Comparison of ENCODE assay signal across 9 mouse cellular contexts in the genomic region with DNA sequence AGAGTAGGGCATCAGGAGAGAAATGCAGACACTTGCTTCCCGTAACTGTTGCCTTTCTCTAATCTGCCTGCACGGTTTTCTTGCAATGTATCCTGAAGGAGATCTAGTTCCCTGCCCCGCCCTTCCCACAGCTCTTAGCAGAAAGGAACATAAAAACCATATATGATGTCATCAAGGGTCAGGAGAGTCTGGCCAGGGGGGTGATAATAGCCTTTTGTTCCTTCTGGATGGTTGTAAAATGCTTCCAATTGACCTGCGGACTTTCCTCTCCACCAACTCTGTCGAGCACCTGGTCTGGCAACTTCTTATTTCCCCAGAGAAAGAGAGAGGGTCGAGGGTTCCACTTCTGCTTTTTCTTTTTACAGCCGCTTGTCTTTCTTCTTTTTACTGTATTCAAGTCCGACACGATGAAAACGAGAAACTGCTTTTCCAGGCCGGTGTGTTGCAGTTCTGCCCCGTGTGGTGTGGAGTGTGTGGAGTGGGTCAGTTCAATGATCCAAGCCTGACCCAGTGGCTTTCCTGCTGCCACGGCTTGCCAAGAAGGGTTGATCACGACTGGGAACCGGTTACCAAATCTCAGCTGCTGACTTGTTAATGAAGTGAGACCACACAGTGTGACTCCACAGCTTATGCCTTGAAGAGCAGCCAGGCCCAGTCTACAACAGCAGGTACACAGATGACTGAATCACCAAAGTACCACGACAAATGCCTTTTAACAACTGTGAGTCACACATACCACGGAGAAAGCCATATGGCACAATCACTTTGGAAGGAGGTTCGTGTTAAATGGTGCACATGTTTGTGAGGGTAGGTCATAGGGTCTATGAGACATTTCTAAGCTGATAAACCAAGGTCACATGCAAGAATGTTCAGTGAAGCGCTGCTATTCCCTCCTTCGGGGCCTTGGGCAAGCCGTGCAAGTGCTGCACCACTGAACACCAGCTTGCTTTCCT. TPM values are rescaled to one million over a fixed set of nuclear protein-coding genes. Genes with fewer than 3 reads are reported as not detected.
DNase-seq lines count a peak whose midpoint lies in the region; ATAC-seq and TF ChIP-seq lines count a peak whose summit lies in the region.
"Had no signal": no experiment of that assay in that cellular context is flagged by ENCODE, and none has a peak within 500 bp of the region (broad histone marks: within the 10 kb centered on the region; RNA-seq: fewer than 3 reads in every experiment).

No protein-coding gene starts in this region.

- TF ChIP-seq POLR2A in myocyte (IDR thresholded peaks at IDR 0.05; ENCODE audit: insufficient read length, low read depth) = no peak

- H3K4me1 ChIP-seq in intestine, embryonic 16.5 days (ENCODE audit: control insufficient read depth, insufficient read depth, low read length) = peaks cover 10% of the 10 kb centered on the region; the same call in 1 of the 2 replicates

- WGBS in intestine, embryonic 16.5 days = 44% methylated on average over 21 of the region's 21 CpGs

- H3K4me2 ChIP-seq in intestine, embryonic 16.5 days (ENCODE audit: low read depth, low read length) = peak overlapping the region; percentile 30
- H3K4me2 ChIP-seq in myocyte (ENCODE audit: low read depth) = peak overlapping the region; percentile 78
- H3K4me2 ChIP-seq: lung, embryonic 15.5 days had no signal

- DNase-seq in layer of hippocampus, adult 2 months (ENCODE audit: low spot score in 2 of 2) = peak; percentile 38 to 50
- no peak for DNase-seq in layer of hippocampus, postnatal 10 days (ENCODE audit: low spot score in 2 of 2)
- DNase-seq in R1 (ENCODE audit: low read depth, low spot score) = peak; percentile 28

- H3K79me2 ChIP-seq in myocyte (ENCODE audit: control insufficient read depth, insufficient read depth) = peaks cover 8% of the 10 kb centered on the region

- peak overlapping the region; percentile 26; the same call in 1 of the 2 replicates for H3K9ac ChIP-seq in intestine, embryonic 16.5 days (ENCODE audit: low read depth, low read length)
- H3K9ac ChIP-seq: lung, embryonic 15.5 days had no signal

- no peaks in the 10 kb centered on the region for H3K36me3 ChIP-seq in intestine, embryonic 16.5 days (ENCODE audit: control insufficient read depth, insufficient read depth, low read length)
- H3K36me3 ChIP-seq in myocyte (ENCODE audit: control insufficient read depth, insufficient read depth) = no peaks in the 10 kb centered on the region
- H3K36me3 ChIP-seq: lung, embryonic 15.5 days had no signal

- no peaks in the 10 kb centered on the region for H3K9me3 ChIP-seq in intestine, embryonic 16.5 days (ENCODE audit: control insufficient read depth, low read length)
- H3K9me3 ChIP-seq: lung, embryonic 15.5 days had no signal

- H3K27ac ChIP-seq in layer of hippocampus, adult 2 months = peak overlapping the region; percentile 60; the same call in 1 of the 2 replicates
- H3K27ac ChIP-seq in intestine, embryonic 16.5 days (ENCODE audit: low read length) = peak overlapping the region; percentile 84
- H3K27ac ChIP-seq: lung, embryonic 15.5 days had no signal

- no peak for TF ChIP-seq CTCF in layer of hippocampus, adult 2 months (conservative IDR thresholded peaks at IDR 0.05)

- no peak overlapping the region for H3K4me3 ChIP-seq in layer of hippocampus, adult 2 months
- H3K4me3 ChIP-seq in intestine, embryonic 16.5 days (ENCODE audit: low read length) = peak overlapping the region; percentile 4; the same call in 1 of the 2 replicates
- peak overlapping the region; percentile 1 for H3K4me3 ChIP-seq in myocyte
- H3K4me3 ChIP-seq: lung, embryonic 15.5 days had no signal

- no peak overlapping the region for H3ac ChIP-seq in myocyte (ENCODE audit: control insufficient read depth, insufficient read length)

- H3K27me3 ChIP-seq in intestine, embryonic 16.5 days (replicated peaks; ENCODE audit: control insufficient read depth, insufficient read depth, low read length) = no peaks in the 10 kb centered on the region
- no peaks in the 10 kb centered on the region for H3K27me3 ChIP-seq in myocyte (ENCODE audit: control insufficient read depth, insufficient read depth, insufficient read length)
- H3K27me3 ChIP-seq: lung, embryonic 15.5 days had no signal

- peak; percentile 62 for ATAC-seq in intestine, embryonic 16.5 days
- ATAC-seq in inflammation-experienced regulatory T-cells, adult 6 months = no peak
- no peak for ATAC-seq in erythroid progenitor cell, adult 5-6 weeks (replicated peaks; ENCODE audit: low FRiP score, poor library complexity, severe bottlenecking)

TF ChIP-seq in myocyte, 11 proteins besides CTCF, POLR2A, EP300 and RAD21:
- peak in 1 of 3 experiments; percentile 57 for TF ChIP-seq MYOG (IDR thresholded peaks at IDR 0.05; ENCODE audit: control insufficient read depth in 1 of 3, insufficient read depth in 1 of 3, insufficient read length in 2 of 3, low read depth in 2 of 3)
- TF ChIP-seq USF1 (IDR thresholded peaks at IDR 0.05; ENCODE audit: low read depth) = no peak
- TF ChIP-seq CEBPB (IDR thresholded peaks at IDR 0.05; ENCODE audit: insufficient read depth, poor library complexity, severe bottlenecking) = 0 out of 2 replicates have a peak, but pooled peaks have one; percentile 2
- TF ChIP-seq TCF3 (IDR thresholded peaks at IDR 0.05; ENCODE audit: insufficient read length, low read depth) = peak; percentile 59
- peak in 2 of 3 experiments; percentile 65 to 78 for TF ChIP-seq MYOD1 (IDR thresholded peaks at IDR 0.05; ENCODE audit: control insufficient read depth in 1 of 3, insufficient read length in 2 of 3, low read depth in 2 of 3)

RNA-seq across cellular contexts. Expression of gene Blnk, which starts 1.4 kb away (rescaled TPM):
- total RNA-seq in layer of hippocampus, adult 2 months (2021) = 1 to 10 TPM; 6.0 to 6.7 TPM
- 1 to 10 TPM; 2.3 to 2.4 TPM for total RNA-seq in layer of hippocampus, postnatal 10 days (2021)
- 22.6 and 27.3 TPM in 2 replicates for polyA plus RNA-seq in intestine, embryonic 16.5 days (2015; fragmentation: Nextera tagmentation; extraction: Ambion mirVana)
- 3.3 TPM for polyA plus RNA-seq in myocyte (2012; fragmentation: generic; extraction: Trizol)
- polyA plus RNA-seq in inflammation-experienced regulatory T-cells, adult 6 months (2017; shearing (Covaris generic)) = 1 to 10 TPM in 2 of 3 experiments, not detected in 1; 1.8 to 2.0 TPM
- total RNA-seq in erythroid progenitor cell, adult 5-6 weeks (2015; ENCODE audit: low replicate concordance) = 18.9 and 22.3 TPM in 2 replicates
- total RNA-seq in erythroid progenitor cell, adult 5-6 weeks (2017; ENCODE audit: low replicate concordance) = 5.2 and 5.6 TPM in 2 replicates

RNA-seq across cellular contexts. Expression of gene Dntt, which starts 33.4 kb away (rescaled TPM):
- total RNA-seq in layer of hippocampus, adult 2 months (2021) = not detected
- total RNA-seq in layer of hippocampus, postnatal 10 days (2021) = under 1 TPM; 0.16 to 0.30 TPM
- not detected in 2 replicates for polyA plus RNA-seq in intestine, embryonic 16.5 days (2015; fragmentation: Nextera tagmentation; extraction: Ambion mirVana)
- 0.02 TPM for polyA plus RNA-seq in myocyte (2012; fragmentation: generic; extraction: Trizol)
- polyA plus RNA-seq in inflammation-experienced regulatory T-cells, adult 6 months (2017; shearing (Covaris generic)) = under 1 TPM in 2 of 3 experiments, not detected in 1; 0.18 to 0.42 TPM
- total RNA-seq in erythroid progenitor cell, adult 5-6 weeks (2015; ENCODE audit: low replicate concordance) = 7.6 and 17.2 TPM in 2 replicates
- 9.7 and 11.7 TPM in 2 replicates for total RNA-seq in erythroid progenitor cell, adult 5-6 weeks (2017; ENCODE audit: low replicate concordance)
- polyA plus RNA-seq: heart, embryonic 14.5 days had no signal

Comparison
In these comparisons a context has a peak if more than half of its experiments do, and no peak if none do; other contexts are left out.
1. DNase-seq: peak in layer of hippocampus, adult 2 months (2 of 2) and R1 (single experiment); none in layer of hippocampus, postnatal 10 days (0 of 2).
2. RNA of gene Dntt, which starts 33.4 kb away (total RNA-seq): 7.6 to 17.2 TPM in erythroid progenitor cell, adult 5-6 weeks; 0.16 to 0.30 TPM in layer of hippocampus, postnatal 10 days and not detected in layer of hippocampus, adult 2 months; every median in the first group is over 4 times any median in the second.